Mouse (Mus musculus): ENCODE measurements at regions not wholly inside any gene's neighbourhood (a gene's known extent, or its start where the extent isn't known, plus 50 kb on each side); places are given as distances from the start of the nearest gene placed in this dataset.

- no peak for DNase-seq
Measured at GRCm38 (mm10) chr10:95085688-95086268, 141.1 kb upstream of the Plxnc1 start.

- DNase-seq, result no peak
Measured at GRCm38 (mm10) chr10:95083341-95084148, 138.9 kb upstream of the Plxnc1 start.

GRCm38 (mm10) chr10:95082634-95083033 lies 138.0 kb upstream of the Plxnc1 start:
- no peak for DNase-seq

GRCm38 (mm10) chr10:95079979-95080378 lies 135.3 kb upstream of the Plxnc1 start:
- no peak for DNase-seq

GRCm38 (mm10) chr10:95076421-95076820 lies 131.8 kb upstream of the Plxnc1 start:
- no peak for DNase-seq

- DNase-seq, result no peak
Measured at GRCm38 (mm10) chr10:95075897-95076296, 131.3 kb upstream of the Plxnc1 start.

- peak; percentile 44 for DNase-seq
Measured at GRCm38 (mm10) chr10:95074959-95075590, 130.4 kb upstream of the Plxnc1 start.

- DNase-seq, result no peak
Measured at GRCm38 (mm10) chr10:95074381-95074780, 129.7 kb upstream of the Plxnc1 start.

GRCm38 (mm10) chr10:95067971-95068370 lies 123.3 kb upstream of the Plxnc1 start:
- DNase-seq, result no peak

- DNase-seq, result no peak
Measured at GRCm38 (mm10) chr10:95066774-95067173, 122.1 kb upstream of the Plxnc1 start.

GRCm38 (mm10) chr10:95059486-95060091 lies 115.0 kb upstream of the Plxnc1 start:
- no peak for DNase-seq

- DNase-seq, result no peak
Measured at GRCm38 (mm10) chr10:95059078-95059477, 114.4 kb upstream of the Plxnc1 start.

- no peak for DNase-seq
Measured at GRCm38 (mm10) chr10:95057051-95057714, 112.5 kb upstream of the Plxnc1 start.

- no peak for DNase-seq
Measured at GRCm38 (mm10) chr10:95056541-95056940, 111.9 kb upstream of the Plxnc1 start.

- no peak for DNase-seq
Measured at GRCm38 (mm10) chr10:95054869-95055268, 110.2 kb upstream of the Plxnc1 start.

GRCm38 (mm10) chr10:95048790-95049189 lies 104.2 kb upstream of the Plxnc1 start:
- no peak for DNase-seq

- DNase-seq, result peak; percentile 29
Measured at GRCm38 (mm10) chr10:95043978-95044377, 99.3 kb upstream of the Plxnc1 start.

GRCm38 (mm10) chr10:95040258-95040895 lies 95.7 kb upstream of the Plxnc1 start:
- DNase-seq, result no peak

GRCm38 (mm10) chr10:95036043-95036697 lies 91.5 kb upstream of the Plxnc1 start:
- DNase-seq, result no peak

- no peak for DNase-seq
Measured at GRCm38 (mm10) chr10:95035371-95035770, 90.7 kb upstream of the Plxnc1 start.

- no peak for DNase-seq
Measured at GRCm38 (mm10) chr10:95034566-95034965, 89.9 kb upstream of the Plxnc1 start.
